Mouse (Mus musculus) lung, postnatal 0 days (tissue): ENCODE measurements around the gene Cited4. TPM values are rescaled to one million over a fixed set of nuclear protein-coding genes. Genes with fewer than 3 reads are reported as not detected.

Experiments used
- ATAC-seq: fragments of 200-750 bp; cut with Nextera tagmentation; 2 replicates; pipeline ENCODE4 v1.8.0; 2017; ENCODE audit warnings: moderate library complexity
- DNase-seq: peaks from one replicate; pipeline ENCODE4 v3.0.0-alpha.2; 2016; ENCODE audit warnings: low spot score
- H3K27ac ChIP-seq: fragments of 300-500 bp; sonication (generic); 2 replicates; pipeline ENCODE4 v1.5.1; 2014; ENCODE audit warnings: antibody characterized with exemption, mild to moderate bottlenecking, low read length, mixed read lengths
- H3K27me3 ChIP-seq: fragments of 300-500 bp; sonication (generic); replicated peaks from 2 replicates; pipeline ENCODE4 v1.6.1; 2014; ENCODE audit warnings: low read length, mixed read lengths; ENCODE audit not compliant: insufficient read depth
- H3K36me3 ChIP-seq: fragments of 300-500 bp; sonication (generic); 2 replicates; pipeline ENCODE4 v1.6.1; 2014; ENCODE audit warnings: low read length, mixed read lengths; ENCODE audit not compliant: insufficient read depth
- H3K4me1 ChIP-seq: fragments of 300-500 bp; sonication (generic); 2 replicates; pipeline ENCODE4 v1.6.1; 2014; ENCODE audit warnings: antibody characterized with exemption, low read depth, low read length, mixed read lengths; ENCODE audit not compliant: insufficient read depth
- H3K4me2 ChIP-seq: fragments of 300-500 bp; sonication (generic); replicated peaks from 2 replicates; pipeline ENCODE4 v1.6.1; 2014; ENCODE audit warnings: low read depth, mild to moderate bottlenecking, low read length, moderate library complexity, mixed read lengths
- H3K4me3 ChIP-seq: fragments of 300-500 bp; sonication (generic); 2 replicates; pipeline ENCODE4 v1.5.1; 2014; ENCODE audit warnings: low read depth, low read length
- H3K9ac ChIP-seq: fragments of 300-500 bp; sonication (generic); replicated peaks from 2 replicates; pipeline ENCODE4 v1.6.1; 2014; ENCODE audit warnings: low read depth, mild to moderate bottlenecking
- H3K9me3 ChIP-seq: fragments of 300-500 bp; sonication (generic); 2 replicates; pipeline ENCODE4 v1.6.1; 2016; ENCODE audit warnings: low read length, mixed read lengths
- CTCF ChIP-seq: IDR thresholded peaks from 2 replicates; pipeline ENCODE4 v1.5.1; 2016; ENCODE audit warnings: antibody characterized with exemption, mild to moderate bottlenecking
- EP300 ChIP-seq: IDR thresholded peaks from 2 replicates; pipeline ENCODE4 v1.6.1; 2016; ENCODE audit warnings: antibody characterized with exemption, mild to moderate bottlenecking, control low read depth
- WGBS: fragments of 180-500 bp; shearing (Covaris S2); extraction: QIAGEN DNeasy Blood & Tissue Kit; methylation state at CpG from one replicate; pipeline ENCODE4 v1.1.7; 2014; 5-methylcytosine and 5-hydroxymethylcytosine counted together
- polyA plus RNA-seq: library from polyadenylated mRNA; unstranded; fragments of >200 nt; fragmentation: Nextera tagmentation; extraction: Ambion mirVana; gene quantifications from 2 replicates; pipeline ENCODE4 v1.2.1, GENCODE M21; 2015

Gene Cited4
- polyA plus RNA-seq, 1 experiment from 2014 or later, result 4.2 TPM

DNA sequence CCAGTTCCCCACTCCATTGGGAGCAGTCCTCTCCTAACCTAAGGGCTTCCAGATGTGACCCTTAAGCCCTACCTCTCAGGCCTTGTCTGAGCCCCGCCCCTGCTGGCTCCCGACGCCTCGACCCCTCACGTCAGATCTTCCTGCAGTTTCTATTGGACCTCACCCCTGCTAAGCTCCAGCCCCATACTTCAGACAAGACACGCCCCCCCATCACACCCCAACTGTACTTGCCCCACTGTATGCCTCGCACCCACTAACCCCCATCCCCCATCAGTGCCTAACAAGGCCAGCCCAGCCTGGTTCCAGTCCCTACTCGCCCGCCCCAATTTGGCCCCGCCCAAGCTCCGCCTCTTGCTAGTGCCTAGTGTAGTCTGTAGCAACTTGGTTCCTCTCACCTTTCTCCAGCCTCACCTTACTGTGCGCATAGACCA is 49.8 kb downstream of the Cited4 start:
- 2% methylated on average over 12 of the region's 12 CpGs for WGBS
- Histone ChIP-seq H3K27me3 (no peaks in the 10 kb centered on the region), H3K4me3 (peak overlapping the region; percentile 25), H3K27ac (no peak overlapping the region), H3K9ac (no peak overlapping the region), H3K4me2 (peak overlapping the region; percentile 61), H3K4me1 (peaks cover 10% of the 10 kb centered on the region; the same call in 1 of the 2 replicates), H3K36me3 (no peaks in the 10 kb centered on the region), H3K9me3 (no peaks in the 10 kb centered on the region)
- ATAC-seq, result peak; percentile 77
- TF ChIP-seq EP300, result no peak
- no peak for TF ChIP-seq CTCF
- DNase-seq, result peak; percentile 69

DNA sequence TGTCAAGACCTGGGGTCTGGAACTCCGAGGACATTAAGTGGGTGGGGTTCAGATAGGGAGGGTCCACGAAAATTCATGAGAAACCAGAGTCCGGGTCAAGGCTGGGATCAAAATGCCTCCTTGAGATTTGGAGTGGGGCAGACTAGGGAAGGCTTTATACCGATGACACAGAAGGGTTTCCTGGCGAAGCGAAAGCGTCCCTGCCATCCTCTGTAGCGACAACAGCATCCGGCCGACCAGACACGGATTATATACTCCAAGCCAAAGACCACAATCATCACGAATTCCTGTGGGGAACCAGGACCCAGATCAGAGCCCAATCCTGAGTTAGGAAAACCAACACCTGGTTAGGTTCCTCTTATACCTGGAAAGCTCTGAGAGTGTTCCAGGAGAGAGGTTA is 50.4 kb downstream of the Cited4 start:
- Histone ChIP-seq H3K9ac (no peak overlapping the region), H3K4me1 (peaks cover 10% of the 10 kb centered on the region; the same call in 1 of the 2 replicates), H3K27ac (no peak overlapping the region), H3K4me3 (peak overlapping the region; percentile 25; the same call in 1 of the 2 replicates), H3K9me3 (no peaks in the 10 kb centered on the region), H3K36me3 (no peaks in the 10 kb centered on the region), H3K27me3 (no peaks in the 10 kb centered on the region), H3K4me2 (peak overlapping the region; percentile 61)
- 14% methylated on average over 12 of the region's 12 CpGs for WGBS
- TF ChIP-seq CTCF (no peak), EP300 (no peak)
- DNase-seq (no peak), ATAC-seq (no peak)

Other genes with a start within 250 kb of the Cited4 start
- 0.10 TPM in 1 of 2 replicates, not detected in the other for gene Slfnl1, start 134.3 kb upstream of the Cited4 start, polyA plus RNA-seq
- gene Ctps, start 96.3 kb upstream of the Cited4 start, polyA plus RNA-seq, result 38.5 and 65.1 TPM in 2 replicates
- gene Gm8439, start 77.8 kb upstream of the Cited4 start, polyA plus RNA-seq, result not detected in 2 replicates
- gene Kcnq4, start 82.0 kb downstream of the Cited4 start, polyA plus RNA-seq, result 3.1 and 3.9 TPM in 2 replicates
- gene Nfyc, start 165.0 kb downstream of the Cited4 start, polyA plus RNA-seq, result 53.7 and 54.5 TPM in 2 replicates
- gene Rims3, start 188.2 kb downstream of the Cited4 start, polyA plus RNA-seq, result 0.21 and 0.26 TPM in 2 replicates